ENCODE assay signal across 9 mouse cellular contexts in the genomic region with DNA sequence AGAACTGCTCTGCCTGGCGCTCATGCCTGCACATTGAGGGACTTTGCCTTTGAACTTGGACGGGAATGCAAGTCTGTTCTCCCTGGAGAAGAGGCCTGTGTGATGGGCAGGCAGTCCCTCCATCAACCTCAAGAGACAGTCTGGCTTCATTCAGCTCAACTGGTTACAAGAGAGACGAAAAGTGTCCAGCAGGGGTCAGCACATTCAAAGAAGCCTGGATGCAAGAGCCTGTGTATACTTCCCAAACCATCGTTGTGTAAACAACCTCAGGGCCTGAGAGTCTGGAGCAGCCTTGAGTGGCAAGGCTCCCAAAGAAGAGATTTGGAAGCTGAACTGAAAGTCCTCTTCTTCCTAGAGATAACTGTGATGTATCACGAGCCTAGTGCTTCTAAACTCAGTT.
DNase-seq lines count a peak whose midpoint lies in the region; ATAC-seq lines count a peak whose summit lies in the region.
"Had no signal": no experiment of that assay in that cellular context is flagged by ENCODE, and none has a peak within 500 bp of the region (broad histone marks: within the 10 kb centered on the region; RNA-seq: fewer than 3 reads in every experiment).

No protein-coding gene starts in this region.

- peak; percentile 79; the same call in 1 of the 2 replicates for ATAC-seq in hindbrain, embryonic 15.5 days (ENCODE audit: low FRiP score, low read depth)

- peak; percentile 75 for DNase-seq in adrenal gland, adult 2 months
- DNase-seq in cerebellum, postnatal 14 days = peak; percentile 86 to 94
- DNase-seq in frontal cortex, postnatal 25 days (ENCODE audit: low spot score in 2 of 2) = peak; percentile 66 to 67
- peak; percentile 78 to 79 for DNase-seq in layer of hippocampus, postnatal 10 days (ENCODE audit: low spot score in 2 of 2)
- peak; percentile 94 for DNase-seq in lung, postnatal 36 days
- peak; percentile 74 for DNase-seq in right cerebral cortex, postnatal 14 days
- no peak for DNase-seq in B cell, adult 2 months

- H3K36me3 ChIP-seq in hindbrain, embryonic 15.5 days = no peaks in the 10 kb centered on the region

- no peak overlapping the region for H3K4me2 ChIP-seq in hindbrain, embryonic 15.5 days

- no peak overlapping the region for H3K4me3 ChIP-seq in hindbrain, embryonic 15.5 days

- no peaks in the 10 kb centered on the region for H3K9me3 ChIP-seq in hindbrain, embryonic 15.5 days

- H3K9ac ChIP-seq in hindbrain, embryonic 15.5 days = no peak overlapping the region

- no peaks in the 10 kb centered on the region for H3K27me3 ChIP-seq in hindbrain, embryonic 15.5 days

- no peaks in the 10 kb centered on the region for H3K4me1 ChIP-seq in hindbrain, embryonic 15.5 days (replicated peaks)

- H3K27ac ChIP-seq in hindbrain, embryonic 15.5 days (replicated peaks) = no peak overlapping the region
- H3K27ac ChIP-seq: macrophage had no signal

- 20% methylated on average over 5 of the region's 5 CpGs for WGBS in hindbrain, embryonic 15.5 days

Comparison
In these comparisons a context has a peak if more than half of its experiments do, and no peak if none do; other contexts are left out.
1. DNase-seq: peak in adrenal gland, adult 2 months (single experiment), cerebellum, postnatal 14 days (2 of 2), frontal cortex, postnatal 25 days (2 of 2), layer of hippocampus, postnatal 10 days (2 of 2), lung, postnatal 36 days (single experiment) and right cerebral cortex, postnatal 14 days (single experiment); none in B cell, adult 2 months (0 of 2).